Mouse (Mus musculus): ENCODE measurements around the gene Hivep3.

GRCm38 (mm10) chr4:120007889-120008288 lies 274.3 kb downstream of the Hivep3 start:
- TF ChIP-seq POLR2A (IDR thresholded peaks at IDR 0.05; ENCODE audit: borderline replicate concordance, extremely low read depth, low read depth, low read length): no peak
- TF ChIP-seq CTCF (IDR thresholded peaks at IDR 0.05; ENCODE audit: insufficient read depth, low read length): no peak

Measured in lung, adult 2 months (tissue).